ENCODE assay signal across 19 mouse cellular contexts in the genomic region with DNA sequence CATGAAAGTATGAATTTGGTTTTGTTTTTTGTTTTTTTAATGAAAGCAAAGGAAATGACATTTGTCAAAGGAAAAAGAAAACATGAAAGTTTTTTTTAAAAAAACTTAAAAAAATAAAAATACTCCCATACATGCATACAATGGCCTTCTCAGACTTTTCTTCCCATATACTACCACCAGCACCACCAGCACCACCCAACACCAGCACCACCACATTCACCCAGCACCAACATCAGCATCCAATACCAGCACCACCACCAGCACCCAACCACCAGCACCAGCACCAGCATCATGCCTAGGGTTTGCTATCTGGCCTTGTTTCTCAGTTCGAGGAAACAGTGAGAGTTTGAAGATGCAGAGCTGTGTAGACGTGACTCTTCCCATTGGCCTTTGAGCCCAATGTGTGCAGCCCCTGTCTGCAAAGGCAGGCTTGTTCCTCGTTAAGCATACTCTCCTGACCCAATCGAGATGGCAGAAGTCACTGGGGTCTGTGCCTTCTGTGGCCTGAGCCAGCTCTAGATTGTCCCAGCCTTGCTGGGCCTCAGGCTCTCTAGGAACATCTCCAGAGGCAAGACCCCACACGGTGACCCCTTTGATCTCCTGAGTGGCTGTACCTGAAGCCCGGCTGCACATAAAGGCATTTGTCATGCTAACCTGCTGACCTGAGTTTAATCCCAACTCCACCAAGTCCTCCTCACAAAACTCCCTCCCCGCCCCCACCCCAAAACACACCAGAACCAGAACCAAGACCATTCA.
A peak's percentile ranks its signal among the peaks of the same experiment; 100 is the strongest.
DNase-seq lines count a peak whose midpoint lies in the region; ATAC-seq lines count a peak whose summit lies in the region.
"Had no signal": no experiment of that assay in that cellular context is flagged by ENCODE, and none has a peak within 500 bp of the region (broad histone marks: within the 10 kb centered on the region; RNA-seq: fewer than 3 reads in every experiment).

No protein-coding gene starts in this region.

- no peak overlapping the region for H3K9ac ChIP-seq in forebrain, embryonic 13.5 days
- H3K9ac ChIP-seq in forebrain, embryonic 16.5 days (replicated peaks; ENCODE audit: low read depth, low read length): no peak overlapping the region
- H3K9ac ChIP-seq in liver, embryonic 12.5 days: no peak overlapping the region
- no peak overlapping the region for H3K9ac ChIP-seq in hindbrain, embryonic 13.5 days
- H3K9ac ChIP-seq: embryonic facial prominence, embryonic 13.5 days; limb, embryonic 13.5 days; midbrain, embryonic 15.5 days; stomach, embryonic 15.5 days had no signal

- peaks cover 21% of the 10 kb centered on the region for H3K27me3 ChIP-seq in forebrain, embryonic 13.5 days
- no peaks in the 10 kb centered on the region for H3K27me3 ChIP-seq in forebrain, embryonic 16.5 days (replicated peaks; ENCODE audit: control insufficient read depth, insufficient read depth, low read length)
- H3K27me3 ChIP-seq in liver, embryonic 12.5 days (replicated peaks): peaks cover 6% of the 10 kb centered on the region; the same call in 1 of the 2 replicates
- peaks cover 10% of the 10 kb centered on the region; the same call in 1 of the 2 replicates for H3K27me3 ChIP-seq in hindbrain, embryonic 13.5 days
- H3K27me3 ChIP-seq: embryonic facial prominence, embryonic 13.5 days; Patski; stomach, embryonic 15.5 days had no signal

- no peaks in the 10 kb centered on the region for H3K9me3 ChIP-seq in forebrain, embryonic 13.5 days (replicated peaks)
- no peaks in the 10 kb centered on the region for H3K9me3 ChIP-seq in forebrain, embryonic 16.5 days (ENCODE audit: control insufficient read depth, low read length)
- H3K9me3 ChIP-seq in liver, embryonic 12.5 days (replicated peaks): no peaks in the 10 kb centered on the region
- H3K9me3 ChIP-seq in hindbrain, embryonic 13.5 days: no peaks in the 10 kb centered on the region
- H3K9me3 ChIP-seq: embryonic facial prominence, embryonic 13.5 days; limb, embryonic 13.5 days; midbrain, embryonic 15.5 days; stomach, embryonic 15.5 days had no signal

- ATAC-seq in forebrain, embryonic 13.5 days: 0 out of 2 replicates have a peak, but pooled peaks have one; percentile 16
- no peak for ATAC-seq in forebrain, embryonic 16.5 days
- ATAC-seq in liver, embryonic 12.5 days: no peak
- ATAC-seq in hindbrain, embryonic 13.5 days (ENCODE audit: low FRiP score): 0 out of 2 replicates have a peak, but pooled peaks have one; percentile 39
- ATAC-seq in megakaryocyte-erythroid progenitor cell, adult 5-6 weeks (replicated peaks; ENCODE audit: low FRiP score, low TSS enrichment, poor library complexity, severe bottlenecking): 0 out of 2 replicates have a peak, but pooled peaks have one; percentile 34
- ATAC-seq: midbrain, embryonic 15.5 days; Patski had no signal

- WGBS in forebrain, embryonic 13.5 days: 25% methylated on average over 7 of the region's 7 CpGs
- WGBS in forebrain, embryonic 16.5 days: 39% methylated on average over 7 of the region's 7 CpGs
- 54% methylated on average over 7 of the region's 7 CpGs for WGBS in liver, embryonic 12.5 days (ENCODE audit: insufficient replicate concordance)
- 32% methylated on average over 7 of the region's 7 CpGs for WGBS in hindbrain, embryonic 13.5 days

- no peak overlapping the region for H3K27ac ChIP-seq in forebrain, embryonic 13.5 days
- no peak overlapping the region for H3K27ac ChIP-seq in forebrain, embryonic 16.5 days (ENCODE audit: low read length)
- no peak overlapping the region for H3K27ac ChIP-seq in liver, embryonic 12.5 days
- no peak overlapping the region for H3K27ac ChIP-seq in hindbrain, embryonic 13.5 days
- H3K27ac ChIP-seq: midbrain, embryonic 15.5 days; stomach, embryonic 15.5 days had no signal

- H3K4me1 ChIP-seq in forebrain, embryonic 13.5 days: 0 out of 2 replicates have a peak, but pooled peaks cover 5% of the 10 kb centered on the region
- no peaks in the 10 kb centered on the region; the same call in 1 of the 2 replicates for H3K4me1 ChIP-seq in forebrain, embryonic 16.5 days (replicated peaks; ENCODE audit: control insufficient read depth, insufficient read depth, low read length)
- H3K4me1 ChIP-seq in liver, embryonic 12.5 days: peaks cover 18% of the 10 kb centered on the region
- H3K4me1 ChIP-seq in hindbrain, embryonic 13.5 days (replicated peaks): peaks cover 11% of the 10 kb centered on the region
- H3K4me1 ChIP-seq: midbrain, embryonic 15.5 days had no signal

- DNase-seq in liver: no peak
- no peak for DNase-seq in left cerebral cortex, postnatal 14 days (ENCODE audit: low spot score in 2 of 2)
- DNase-seq in layer of hippocampus, postnatal 14 days (ENCODE audit: low spot score in 2 of 2): no peak
- DNase-seq: cerebellum, adult 8-10 months; gastrocnemius, postnatal 14 days; heart, postnatal 14 days; kidney, adult 2 months; lung, adult 18-20 months; lung, postnatal 4 days had no signal

- no peak overlapping the region for H3K4me2 ChIP-seq in forebrain, embryonic 13.5 days
- H3K4me2 ChIP-seq in forebrain, embryonic 16.5 days (ENCODE audit: low read length): no peak overlapping the region
- H3K4me2 ChIP-seq in liver, embryonic 12.5 days: 0 out of 2 replicates have a peak overlapping the region, but pooled peaks have one; percentile 20
- H3K4me2 ChIP-seq in hindbrain, embryonic 13.5 days: no peak overlapping the region
- H3K4me2 ChIP-seq: embryonic facial prominence, embryonic 13.5 days; limb, embryonic 13.5 days; midbrain, embryonic 15.5 days; stomach, embryonic 15.5 days had no signal

- intact Hi-C loops in left cerebral cortex, postnatal 14 days (cut with DNase I): no loop called here

- H3K36me3 ChIP-seq in forebrain, embryonic 13.5 days (ENCODE audit: poor library complexity, severe bottlenecking): no peaks in the 10 kb centered on the region
- H3K36me3 ChIP-seq in forebrain, embryonic 16.5 days (ENCODE audit: control insufficient read depth, insufficient read depth): no peaks in the 10 kb centered on the region
- no peaks in the 10 kb centered on the region for H3K36me3 ChIP-seq in liver, embryonic 12.5 days
- H3K36me3 ChIP-seq in hindbrain, embryonic 13.5 days: no peaks in the 10 kb centered on the region
- H3K36me3 ChIP-seq: embryonic facial prominence, embryonic 13.5 days; limb, embryonic 13.5 days; midbrain, embryonic 15.5 days; stomach, embryonic 15.5 days had no signal

- no peak overlapping the region for H3K4me3 ChIP-seq in forebrain, embryonic 13.5 days
- no peak overlapping the region for H3K4me3 ChIP-seq in forebrain, embryonic 16.5 days (replicated peaks; ENCODE audit: low read length)
- no peak overlapping the region for H3K4me3 ChIP-seq in liver, embryonic 12.5 days
- no peak overlapping the region for H3K4me3 ChIP-seq in hindbrain, embryonic 13.5 days
- H3K4me3 ChIP-seq: embryonic facial prominence, embryonic 13.5 days; limb, embryonic 13.5 days; midbrain, embryonic 15.5 days; stomach, embryonic 15.5 days had no signal

Comparison
In these comparisons a context has a peak if more than half of its experiments do, and no peak if none do; other contexts are left out.
1. ATAC-seq: peak in forebrain, embryonic 13.5 days (single experiment), hindbrain, embryonic 13.5 days (single experiment) and megakaryocyte-erythroid progenitor cell, adult 5-6 weeks (single experiment); none in forebrain, embryonic 16.5 days (single experiment) and liver, embryonic 12.5 days (single experiment).